Mouse (Mus musculus) lung, embryonic 16.5 days (tissue): ENCODE results near the gene Tmem106a. TPM values are rescaled to one million over a fixed set of nuclear protein-coding genes. Genes with fewer than 3 reads are reported as not detected.
"Not testable (repeated sequence)": the region's sequence is repeated elsewhere in the genome, so short reads cannot be mapped to it uniquely, and the experiment has no call there.

ENCODE experiments used
- ATAC-seq: fragments of 200-750 bp; cut with Nextera tagmentation; 2 replicates; pipeline ENCODE4 v1.8.0; 2017; ENCODE audit warnings: low read depth, mild to moderate bottlenecking, moderate library complexity
- H3K27ac ChIP-seq: fragments of 300-500 bp; sonication (generic); 2 replicates; pipeline ENCODE4 v1.5.1; 2014; ENCODE audit warnings: mild to moderate bottlenecking, control low read depth, low read length
- H3K27me3 ChIP-seq: fragments of 300-500 bp; sonication (generic); 2 replicates; pipeline ENCODE4 v1.6.1; 2014; ENCODE audit warnings: low read depth, low read length, mixed read lengths; ENCODE audit not compliant: control insufficient read depth, insufficient read depth
- H3K36me3 ChIP-seq: fragments of 300-500 bp; sonication (generic); 2 replicates; pipeline ENCODE4 v1.6.1; 2014; ENCODE audit warnings: low read length; ENCODE audit not compliant: control insufficient read depth, insufficient read depth
- H3K4me1 ChIP-seq: fragments of 300-500 bp; sonication (generic); replicated peaks from 2 replicates; pipeline ENCODE4 v1.6.1; 2014; ENCODE audit warnings: low read length, mixed read lengths; ENCODE audit not compliant: control insufficient read depth, insufficient read depth
- H3K4me2 ChIP-seq: fragments of 300-500 bp; sonication (generic); 2 replicates; pipeline ENCODE4 v1.6.1; 2014; ENCODE audit warnings: low read depth, low read length, control low read depth
- H3K4me3 ChIP-seq: fragments of 300-500 bp; sonication (generic); 2 replicates; pipeline ENCODE4 v1.5.1; 2014; ENCODE audit warnings: mild to moderate bottlenecking, low read length, control low read depth
- H3K9ac ChIP-seq: fragments of 300-500 bp; sonication (generic); 2 replicates; pipeline ENCODE4 v1.6.1; 2014; ENCODE audit warnings: low read length, control low read depth
- H3K9me3 ChIP-seq: fragments of 300-500 bp; sonication (generic); 2 replicates; pipeline ENCODE4 v1.6.1; 2016; ENCODE audit warnings: low read length; ENCODE audit not compliant: control insufficient read depth
- WGBS: fragments of 180-500 bp; shearing (Covaris S2); extraction: QIAGEN DNeasy Blood & Tissue Kit; methylation state at CpG from one replicate; pipeline ENCODE4 v1.1.7; 2014; 5-methylcytosine and 5-hydroxymethylcytosine counted together
- polyA plus RNA-seq: library from polyadenylated mRNA; unstranded; fragments of >200 nt; fragmentation: Nextera tagmentation; extraction: Ambion mirVana; gene quantifications from 2 replicates; pipeline ENCODE4 v1.2.1, GENCODE M21; 2015

The Tmem106a gene
- polyA plus RNA-seq, 1 experiment from 2014 or later: 4.7 TPM

DNA sequence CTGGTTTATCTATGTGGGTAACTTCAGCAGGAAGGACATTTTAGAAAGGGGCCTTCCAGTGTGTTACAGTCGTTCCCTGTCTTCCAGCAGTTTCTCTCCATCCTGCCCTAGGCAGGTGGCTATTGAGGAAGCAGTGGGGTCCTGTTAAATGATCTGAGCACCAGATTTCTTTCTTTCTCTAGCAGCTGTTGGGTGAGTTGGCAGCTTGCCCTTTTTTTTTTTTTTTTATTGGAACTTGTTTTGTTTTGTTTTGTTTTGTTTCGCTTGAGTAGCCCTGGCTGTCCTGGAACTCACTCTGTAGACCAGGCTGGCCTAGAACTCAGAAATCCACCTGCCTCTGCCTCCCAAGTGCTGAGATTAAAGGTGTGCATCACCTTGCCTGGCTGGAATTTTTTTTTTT lies 25.1 kb upstream of the Tmem106a start:
- ATAC-seq: no peak
- Histone ChIP-seq H3K9me3 (no peaks in the 10 kb centered on the region), H3K27me3 (no peaks in the 10 kb centered on the region), H3K9ac (no peak overlapping the region), H3K27ac (no peak overlapping the region), H3K4me1 (peaks cover 12% of the 10 kb centered on the region), H3K4me2 (no peak overlapping the region), H3K4me3 (no peak overlapping the region), H3K36me3 (peaks cover 13% of the 10 kb centered on the region)
- 38% methylated on average over 2 of the region's 2 CpGs for WGBS

DNA sequence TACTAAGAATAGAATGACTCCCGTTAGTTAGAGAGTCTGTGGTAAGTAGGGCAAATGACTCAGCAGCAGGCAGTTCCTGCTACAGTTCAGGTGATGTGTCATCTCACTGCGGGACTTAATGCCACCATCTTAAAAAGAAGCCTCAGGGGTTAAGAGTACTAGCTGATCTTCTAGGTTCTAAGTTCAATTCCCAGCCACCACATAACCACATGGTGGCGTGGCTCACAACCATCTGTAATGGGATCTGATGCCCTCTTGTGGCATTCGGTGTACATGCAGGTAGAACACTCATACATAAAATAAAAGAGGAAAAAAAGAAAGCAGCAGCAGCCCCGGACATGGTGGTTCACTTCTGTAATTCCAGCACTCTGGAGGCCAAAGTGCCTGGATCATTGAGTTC lies 19.7 kb upstream of the Tmem106a start:
- H3K9me3 ChIP-seq: no peaks in the 10 kb centered on the region
- WGBS: 36% methylated on average over 5 of the region's 5 CpGs
- H3K27ac ChIP-seq: no peak overlapping the region
- no peak overlapping the region for H3K4me3 ChIP-seq
- no peak for ATAC-seq
- no peaks in the 10 kb centered on the region for H3K4me1 ChIP-seq
- H3K36me3 ChIP-seq: peaks cover 34% of the 10 kb centered on the region
- no peaks in the 10 kb centered on the region for H3K27me3 ChIP-seq
- no peak overlapping the region for H3K4me2 ChIP-seq
- no peak overlapping the region for H3K9ac ChIP-seq

DNA sequence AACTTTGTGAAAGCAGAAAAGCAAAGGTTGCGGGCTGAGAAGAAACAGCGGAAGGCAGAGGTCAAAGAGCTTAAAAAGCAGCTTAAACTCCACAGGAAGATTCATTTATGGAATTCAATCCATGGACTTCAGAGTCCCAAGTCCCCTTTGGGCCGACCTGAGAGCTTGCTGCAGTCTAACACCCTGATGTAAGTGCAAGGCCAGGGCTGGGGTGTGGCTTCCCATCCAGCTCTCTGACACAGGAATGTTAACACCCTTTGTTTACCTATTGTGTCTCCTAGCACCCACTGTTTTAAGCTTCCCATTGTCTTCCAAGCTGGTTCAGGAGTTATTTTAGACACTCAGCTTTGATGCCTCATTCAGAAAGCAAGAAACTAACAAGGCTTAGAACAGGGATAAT lies 13.6 kb upstream of the Tmem106a start:
- Histone ChIP-seq H3K27ac (no peak overlapping the region), H3K9ac (no peak overlapping the region), H3K9me3 (no peaks in the 10 kb centered on the region), H3K36me3 (peaks cover 68% of the 10 kb centered on the region), H3K4me1 (no peaks in the 10 kb centered on the region), H3K4me2 (no peak overlapping the region), H3K27me3 (no peaks in the 10 kb centered on the region), H3K4me3 (no peak overlapping the region)
- 80% methylated on average over 3 of the region's 3 CpGs for WGBS
- ATAC-seq: no peak

DNA sequence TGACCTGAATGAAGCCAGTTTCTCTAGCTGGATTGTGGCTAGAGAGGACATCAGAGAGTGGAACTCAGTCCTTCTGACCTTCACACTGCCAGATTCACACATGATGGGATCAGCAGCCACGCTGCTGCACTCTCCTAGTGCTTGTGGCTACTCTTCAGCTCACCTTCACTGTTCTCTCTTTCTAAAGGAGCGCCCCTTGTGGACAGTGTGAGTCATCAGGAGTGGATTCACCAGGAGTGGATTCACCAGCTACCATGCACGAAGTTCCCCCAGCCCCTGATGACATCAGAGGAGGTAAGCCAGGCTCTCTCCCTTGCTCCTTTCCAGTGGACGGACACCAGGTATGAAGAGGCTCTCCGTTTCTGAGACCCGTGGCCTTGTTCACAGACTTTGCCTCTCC lies 5.9 kb upstream of the Tmem106a start:
- no peaks in the 10 kb centered on the region for H3K27me3 ChIP-seq
- H3K36me3 ChIP-seq: peaks cover 63% of the 10 kb centered on the region
- WGBS: 75% methylated on average over 6 of the region's 6 CpGs
- no peak overlapping the region for H3K9ac ChIP-seq
- no peak overlapping the region for H3K4me2 ChIP-seq
- H3K4me1 ChIP-seq: no peaks in the 10 kb centered on the region
- H3K4me3 ChIP-seq: no peak overlapping the region
- no peak for ATAC-seq
- H3K9me3 ChIP-seq: no peaks in the 10 kb centered on the region
- no peak overlapping the region for H3K27ac ChIP-seq

DNA sequence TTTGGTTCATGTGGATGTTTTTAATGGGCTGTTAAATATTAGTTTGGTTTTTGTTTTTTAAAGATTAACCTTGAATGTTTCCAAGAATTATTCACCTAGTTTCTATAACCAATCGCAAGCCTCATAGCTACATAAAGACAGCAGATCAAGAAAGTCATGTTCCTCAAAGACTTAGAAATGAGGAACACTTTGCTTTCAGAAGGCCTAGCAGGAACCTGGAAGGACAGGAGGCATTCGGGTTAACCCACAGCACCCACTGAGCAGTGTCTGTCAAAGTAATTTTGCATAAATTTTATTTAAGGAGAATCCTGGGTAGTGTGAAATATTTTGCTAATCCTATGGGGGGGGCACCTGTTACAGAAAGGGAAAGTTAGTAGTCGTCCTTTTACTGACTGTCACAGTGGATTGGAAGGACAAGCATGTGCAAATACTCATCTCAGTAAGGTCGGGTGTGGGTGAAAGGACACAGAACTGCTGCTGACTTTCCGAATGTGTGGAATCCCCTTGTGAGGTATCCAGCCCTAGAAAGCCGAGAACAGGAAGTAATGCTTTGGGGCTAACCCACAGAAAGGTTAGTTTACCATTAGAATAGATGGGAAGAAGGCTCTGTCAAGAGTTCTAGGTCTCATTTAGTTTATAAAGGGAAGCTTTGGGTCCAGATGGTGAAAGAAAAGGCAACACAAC lies 819 bp upstream of the Tmem106a start:
- H3K27ac ChIP-seq: no peak overlapping the region

DNA sequence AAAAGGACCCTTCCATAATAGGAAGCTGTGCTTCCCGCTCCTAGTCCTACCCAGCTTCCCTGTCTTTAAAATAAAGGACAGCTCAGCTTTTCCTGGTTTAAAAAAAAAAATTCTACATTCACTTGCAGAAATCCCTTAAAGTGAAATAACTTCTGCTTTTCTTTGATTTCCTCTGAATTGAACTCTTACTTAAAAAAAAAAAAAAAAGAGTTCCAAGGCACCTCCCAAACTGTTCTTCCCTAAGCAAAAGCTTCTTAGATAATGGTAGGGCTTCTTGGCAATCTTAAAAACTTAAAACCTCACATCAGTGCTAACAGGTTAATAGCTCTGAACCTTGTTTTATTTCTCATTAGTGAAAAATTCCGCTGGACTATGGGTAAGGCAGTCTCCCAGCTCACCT lies 1.2 kb downstream of the Tmem106a start:
- 89% methylated on average over 2 of the region's 2 CpGs for WGBS
- Histone ChIP-seq H3K27ac (no peak overlapping the region), H3K9ac (no peak overlapping the region), H3K36me3 (peaks cover 6% of the 10 kb centered on the region; the same call in 1 of the 2 replicates), H3K4me3 (no peak overlapping the region), H3K9me3 (no peaks in the 10 kb centered on the region), H3K4me2 (no peak overlapping the region), H3K4me1 (peaks cover 4% of the 10 kb centered on the region; the same call in 1 of the 2 replicates), H3K27me3 (no peaks in the 10 kb centered on the region)
- no peak for ATAC-seq

More for the DNA sequence above, 819 bp upstream of the Tmem106a start:
- ATAC-seq: no peak
- 59% methylated on average over 6 of the region's 6 CpGs for WGBS
- H3K4me2 ChIP-seq: no peak overlapping the region
- no peaks in the 10 kb centered on the region for H3K9me3 ChIP-seq
- H3K36me3 ChIP-seq: peaks cover 25% of the 10 kb centered on the region
- peaks cover 4% of the 10 kb centered on the region; the same call in 1 of the 2 replicates for H3K4me1 ChIP-seq
- no peak overlapping the region for H3K9ac ChIP-seq
- no peak overlapping the region for H3K4me3 ChIP-seq
- H3K27me3 ChIP-seq: no peaks in the 10 kb centered on the region

DNA sequence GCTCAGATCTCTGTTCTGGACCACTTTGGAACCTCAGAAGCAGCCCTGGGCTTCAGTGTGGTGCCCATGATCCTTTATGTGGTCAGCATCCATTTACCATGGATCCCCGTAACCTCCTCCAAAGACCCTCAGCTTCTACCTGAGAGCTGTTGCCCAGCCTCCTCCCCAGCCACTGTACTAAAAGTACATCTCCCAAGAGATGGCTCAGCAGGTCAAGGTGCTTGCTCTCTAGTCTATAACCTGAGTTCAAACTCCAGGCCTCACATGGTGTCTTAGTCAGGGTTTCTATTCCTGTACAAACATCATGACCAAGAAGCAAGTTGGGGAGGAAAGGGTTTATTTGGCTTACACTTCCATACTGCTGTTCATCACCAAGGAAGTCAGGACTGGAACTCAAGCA lies 3.0 kb downstream of the Tmem106a start:
- H3K4me2 ChIP-seq, H3K4me3 ChIP-seq, H3K9ac ChIP-seq, H3K27me3 ChIP-seq, H3K36me3 ChIP-seq, H3K9me3 ChIP-seq, ATAC-seq, H3K4me1 ChIP-seq, H3K27ac ChIP-seq: not testable (repeated sequence)
- WGBS: 95% methylated on average over 1 of the region's 1 CpGs

DNA sequence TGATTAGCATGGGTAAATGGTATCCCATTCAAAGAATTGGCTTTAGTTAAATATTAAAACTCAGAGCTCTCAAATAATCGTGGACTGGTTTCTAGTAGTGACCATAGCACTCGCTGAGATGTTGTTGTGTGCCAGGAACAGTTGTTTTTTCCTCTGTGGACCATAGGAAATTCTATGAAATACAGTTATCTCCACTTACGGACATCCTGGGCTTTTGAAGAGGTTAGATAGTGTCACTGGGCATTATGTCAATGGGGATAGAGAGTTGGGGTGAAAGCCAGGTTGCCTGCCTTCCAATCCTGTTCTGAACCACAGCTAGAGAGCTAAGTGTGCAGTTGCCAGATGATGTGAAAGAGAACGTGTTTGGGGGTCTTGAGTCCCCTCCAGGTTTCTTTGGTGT lies 3.8 kb downstream of the Tmem106a start:
- Histone ChIP-seq H3K36me3 (no peaks in the 10 kb centered on the region), H3K4me3 (no peak overlapping the region), H3K4me2 (no peak overlapping the region), H3K27me3 (no peaks in the 10 kb centered on the region), H3K4me1 (peaks cover 4% of the 10 kb centered on the region; the same call in 1 of the 2 replicates), H3K9me3 (no peaks in the 10 kb centered on the region), H3K27ac (no peak overlapping the region), H3K9ac (no peak overlapping the region)
- no peak for ATAC-seq
- WGBS: 65% methylated on average over 4 of the region's 4 CpGs

DNA sequence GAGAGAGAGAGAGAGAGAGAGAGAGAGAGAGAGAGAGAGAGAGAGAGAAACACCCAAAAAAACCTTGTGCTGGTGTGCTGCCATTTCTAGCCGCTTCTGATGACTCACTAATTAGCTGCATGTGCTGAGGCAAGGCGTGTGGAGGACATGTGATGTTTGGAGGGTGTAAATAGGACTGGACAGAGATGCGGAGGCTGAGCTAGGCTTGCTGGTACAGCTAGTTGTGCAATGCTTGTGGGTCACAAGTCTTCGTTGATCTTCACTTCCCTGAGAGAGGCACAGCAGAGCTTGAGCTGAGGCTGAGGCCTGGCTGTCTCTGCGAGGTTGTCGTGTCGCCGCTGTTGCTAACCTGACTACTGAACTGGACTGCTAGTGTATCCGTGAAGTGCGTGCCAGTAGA lies 5.6 kb downstream of the Tmem106a start:
- Histone ChIP-seq H3K27me3 (no peaks in the 10 kb centered on the region), H3K36me3 (no peaks in the 10 kb centered on the region), H3K4me2 (no peak overlapping the region), H3K9me3 (no peaks in the 10 kb centered on the region), H3K9ac (no peak overlapping the region), H3K4me3 (no peak overlapping the region), H3K27ac (no peak overlapping the region), H3K4me1 (no peaks in the 10 kb centered on the region)
- 86% methylated on average over 10 of the region's 10 CpGs for WGBS
- no peak for ATAC-seq

DNA sequence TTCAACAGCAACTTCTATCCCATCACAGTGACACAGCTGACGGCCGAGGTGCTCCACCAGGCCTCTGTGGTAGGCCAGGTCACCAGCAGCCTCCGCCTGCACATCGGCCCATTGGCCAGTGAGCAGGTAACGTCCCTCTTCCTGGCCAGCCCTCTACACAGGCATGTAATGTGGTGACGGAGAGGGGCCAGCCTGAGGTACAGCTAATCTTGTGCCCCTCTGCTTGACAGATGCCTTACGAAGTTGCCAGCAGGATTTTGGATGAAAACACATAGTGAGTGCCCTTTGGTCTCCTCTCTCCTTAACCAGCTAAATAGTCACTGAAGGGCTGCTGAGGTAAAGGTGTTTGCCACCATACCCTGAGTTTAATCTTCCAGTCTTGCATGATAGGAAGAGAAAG lies 6.8 kb downstream of the Tmem106a start:
- H3K36me3 ChIP-seq: no peaks in the 10 kb centered on the region
- H3K4me2 ChIP-seq: no peak overlapping the region
- H3K9ac ChIP-seq: no peak overlapping the region
- no peaks in the 10 kb centered on the region for H3K27me3 ChIP-seq
- no peak overlapping the region for H3K27ac ChIP-seq
- ATAC-seq: no peak
- H3K4me1 ChIP-seq: no peaks in the 10 kb centered on the region
- H3K9me3 ChIP-seq: no peaks in the 10 kb centered on the region
- WGBS: 93% methylated on average over 7 of the region's 7 CpGs
- H3K4me3 ChIP-seq: no peak overlapping the region
